Mouse (Mus musculus) kidney, adult 2 months (tissue): ENCODE measurements at regions not wholly inside any gene's neighbourhood (a gene's known extent, or its start where the extent isn't known, plus 50 kb on each side); places are given as distances from the start of the nearest gene placed in this dataset.

Experiments
- CTCF ChIP-seq: fragments of 200-500 bp; conservative IDR thresholded peaks from 2 replicates; pipeline ENCODE4 v1.5.1; 2011; ENCODE audit warnings: low read depth, mild to moderate bottlenecking, control low read depth, low read length, moderate library complexity, mixed read lengths; ENCODE audit not compliant: insufficient read depth, insufficient read length
- POLR2A ChIP-seq: fragments of 200-500 bp; IDR thresholded peaks from one replicate; pipeline ENCODE4 v1.6.1; 2011; ENCODE audit warnings: low read depth, low read length, control low read depth

GRCm38 (mm10) chr11:71636785-71637184 is 112.9 kb upstream of the Wscd1 start:
- TF ChIP-seq POLR2A: no peak
- TF ChIP-seq CTCF: no peak
